Mouse (Mus musculus): ENCODE data around the gene Slc41a2.

- TF ChIP-seq CTCF (IDR thresholded peaks at IDR 0.05; ENCODE audit: low read depth, low read length) = no peak
- TF ChIP-seq GATA1 (IDR thresholded peaks at IDR 0.05; ENCODE audit: borderline replicate concordance, low read length) = no peak
- TF ChIP-seq TAL1 (conservative IDR thresholded peaks at IDR 0.05; ENCODE audit: low read depth, low read length) = no peak
- no peak for TF ChIP-seq GATA2 (IDR thresholded peaks at IDR 0.05; ENCODE audit: borderline replicate concordance, low read depth, low read length)
- no peak for TF ChIP-seq POLR2AphosphoS5 (IDR thresholded peaks at IDR 0.05; ENCODE audit: insufficient replicate concordance, low read depth, low read length)
Measured at GRCm38 (mm10) chr10:83186167-83186566, 151.5 kb downstream of the Slc41a2 start.
